Mouse (Mus musculus): ENCODE results near the gene Armc10. TPM values are rescaled to one million over a fixed set of nuclear protein-coding genes. Genes with fewer than 3 reads are reported as not detected.
"Not testable (repeated sequence)": the region's sequence is repeated elsewhere in the genome, so short reads cannot be mapped to it uniquely, and the experiment has no call there.

Gene Armc10
- polyA plus RNA-seq (2015; fragmentation: Nextera tagmentation; extraction: Ambion mirVana): 27.5 and 35.7 TPM in 2 replicates

GRCm38 (mm10) chr5:21645439-21646132 is at the start of gene Armc10, which contains the start of gene Fbxl13:
TSS of gene Armc10 (plus strand) at chr5:21645813.
TSS of gene Fbxl13 (minus strand) at chr5:21645634.
- Histone ChIP-seq H3K4me3 (peak within 1 kb of the TSS; percentile 80), H3K27ac (peak within 1 kb of the TSS; percentile 86), H3K4me1 (peaks cover 20% of the 10 kb centered on the region), H3K4me2 (peak within 1 kb of the TSS; percentile 75), H3K27me3 (peaks cover 4% of the 10 kb centered on the region; the same call in 1 of the 2 replicates), H3K9ac (peak within 1 kb of the TSS; percentile 69), H3K36me3 (peaks cover 24% of the 10 kb centered on the region), H3K9me3 (no peaks in the 10 kb centered on the region)
- peak; percentile 93 for ATAC-seq (ENCODE audit: insufficient number of reproducible peaks, low FRiP score, low TSS enrichment, low read depth)
- WGBS: 0% methylated on average over 39 of the region's 40 CpGs

GRCm38 (mm10) chr5:21599536-21599935 is 46.1 kb upstream of the Armc10 start:
- not testable (repeated sequence) for H3K36me3 ChIP-seq; H3K4me1 ChIP-seq; H3K27ac ChIP-seq; H3K4me3 ChIP-seq; H3K27me3 ChIP-seq; H3K4me2 ChIP-seq; H3K9me3 ChIP-seq; ATAC-seq (ENCODE audit: insufficient number of reproducible peaks, low FRiP score, low TSS enrichment, low read depth); H3K9ac ChIP-seq
- WGBS: 76% methylated on average over 2 of the region's 2 CpGs

GRCm38 (mm10) chr5:21599961-21600360 is 45.7 kb upstream of the Armc10 start:
- ATAC-seq (ENCODE audit: insufficient number of reproducible peaks, low FRiP score, low TSS enrichment, low read depth): no peak
- WGBS: 89% methylated on average over 4 of the region's 4 CpGs
- H3K9ac ChIP-seq: no peak overlapping the region
- H3K36me3 ChIP-seq: no peaks in the 10 kb centered on the region
- H3K4me2 ChIP-seq: no peak overlapping the region
- H3K9me3 ChIP-seq: no peaks in the 10 kb centered on the region
- no peak overlapping the region for H3K27ac ChIP-seq
- H3K27me3 ChIP-seq: no peaks in the 10 kb centered on the region
- no peaks in the 10 kb centered on the region for H3K4me1 ChIP-seq
- H3K4me3 ChIP-seq: no peak overlapping the region

GRCm38 (mm10) chr5:21605936-21606335 is 39.7 kb upstream of the Armc10 start:
- H3K36me3 ChIP-seq: no peaks in the 10 kb centered on the region
- H3K4me2 ChIP-seq: no peak overlapping the region
- no peak overlapping the region for H3K9ac ChIP-seq
- 75% methylated on average over 6 of the region's 6 CpGs for WGBS
- H3K9me3 ChIP-seq: no peaks in the 10 kb centered on the region
- H3K27me3 ChIP-seq: no peaks in the 10 kb centered on the region
- ATAC-seq (ENCODE audit: insufficient number of reproducible peaks, low FRiP score, low TSS enrichment, low read depth): no peak
- H3K4me1 ChIP-seq: peaks cover 11% of the 10 kb centered on the region; the same call in 1 of the 2 replicates
- H3K4me3 ChIP-seq: no peak overlapping the region
- no peak overlapping the region for H3K27ac ChIP-seq

GRCm38 (mm10) chr5:21608311-21609304 is 37.0 kb upstream of the Armc10 start:
- Histone ChIP-seq H3K4me1 (peaks cover 11% of the 10 kb centered on the region; the same call in 1 of the 2 replicates), H3K4me3 (no peak overlapping the region), H3K9me3 (no peaks in the 10 kb centered on the region), H3K9ac (no peak overlapping the region), H3K36me3 (no peaks in the 10 kb centered on the region), H3K27ac (peak overlapping the region; percentile 64), H3K27me3 (no peaks in the 10 kb centered on the region), H3K4me2 (no peak overlapping the region)
- 0 out of 2 replicates have a peak, but pooled peaks have one; percentile 23 for ATAC-seq (ENCODE audit: insufficient number of reproducible peaks, low FRiP score, low TSS enrichment, low read depth)
- WGBS: 48% methylated on average over 12 of the region's 12 CpGs

GRCm38 (mm10) chr5:21610996-21611395 is 34.6 kb upstream of the Armc10 start:
- no peak overlapping the region for H3K4me3 ChIP-seq
- peaks cover 11% of the 10 kb centered on the region; the same call in 1 of the 2 replicates for H3K4me1 ChIP-seq
- H3K4me2 ChIP-seq: no peak overlapping the region
- no peaks in the 10 kb centered on the region for H3K27me3 ChIP-seq
- no peaks in the 10 kb centered on the region for H3K36me3 ChIP-seq
- H3K9ac ChIP-seq: no peak overlapping the region
- no peaks in the 10 kb centered on the region for H3K9me3 ChIP-seq
- H3K27ac ChIP-seq: no peak overlapping the region
- no peak for ATAC-seq (ENCODE audit: insufficient number of reproducible peaks, low FRiP score, low TSS enrichment, low read depth)
- 63% methylated on average over 3 of the region's 3 CpGs for WGBS

- not testable (repeated sequence) for H3K36me3 ChIP-seq; H3K9me3 ChIP-seq; H3K27me3 ChIP-seq; H3K4me1 ChIP-seq; H3K9ac ChIP-seq; H3K4me3 ChIP-seq; H3K27ac ChIP-seq; H3K4me2 ChIP-seq; ATAC-seq (ENCODE audit: insufficient number of reproducible peaks, low FRiP score, low TSS enrichment, low read depth)
- WGBS: 96% methylated on average over 11 of the region's 11 CpGs
Observed at GRCm38 (mm10) chr5:21614299-21614698, 31.3 kb upstream of the Armc10 start.

GRCm38 (mm10) chr5:21616450-21617009 is 29.1 kb upstream of the Armc10 start:
- no peaks in the 10 kb centered on the region for H3K27me3 ChIP-seq
- no peak for ATAC-seq (ENCODE audit: insufficient number of reproducible peaks, low FRiP score, low TSS enrichment, low read depth)
- H3K4me2 ChIP-seq: no peak overlapping the region
- no peak overlapping the region for H3K9ac ChIP-seq
- no peak overlapping the region for H3K27ac ChIP-seq
- no peaks in the 10 kb centered on the region for H3K36me3 ChIP-seq
- 72% methylated on average over 3 of the region's 3 CpGs for WGBS
- H3K9me3 ChIP-seq: no peaks in the 10 kb centered on the region
- H3K4me1 ChIP-seq: no peaks in the 10 kb centered on the region
- no peak overlapping the region for H3K4me3 ChIP-seq

- no peaks in the 10 kb centered on the region for H3K27me3 ChIP-seq
- H3K4me2 ChIP-seq: no peak overlapping the region
- ATAC-seq (ENCODE audit: insufficient number of reproducible peaks, low FRiP score, low TSS enrichment, low read depth): no peak
- no peak overlapping the region for H3K4me3 ChIP-seq
- no peaks in the 10 kb centered on the region for H3K36me3 ChIP-seq
- H3K9ac ChIP-seq: no peak overlapping the region
- no peaks in the 10 kb centered on the region for H3K4me1 ChIP-seq
- no peak overlapping the region for H3K27ac ChIP-seq
- H3K9me3 ChIP-seq: no peaks in the 10 kb centered on the region
Observed at GRCm38 (mm10) chr5:21625916-21626315, 19.7 kb upstream of the Armc10 start.

- H3K36me3 ChIP-seq: no peaks in the 10 kb centered on the region
- H3K27me3 ChIP-seq: peaks cover 4% of the 10 kb centered on the region; the same call in 1 of the 2 replicates
- H3K27ac ChIP-seq: no peak overlapping the region
- H3K4me3 ChIP-seq: no peak overlapping the region
- no peak overlapping the region for H3K4me2 ChIP-seq
- H3K4me1 ChIP-seq: peaks cover 13% of the 10 kb centered on the region
- no peak overlapping the region for H3K9ac ChIP-seq
- ATAC-seq (ENCODE audit: insufficient number of reproducible peaks, low FRiP score, low TSS enrichment, low read depth): no peak
- WGBS: 8% methylated on average over 1 of the region's 1 CpGs
- H3K9me3 ChIP-seq: no peaks in the 10 kb centered on the region
Observed at GRCm38 (mm10) chr5:21640961-21641360, 4.7 kb upstream of the Armc10 start.

GRCm38 (mm10) chr5:21643606-21644005 is 2.0 kb upstream of the Armc10 start:
- peaks cover 5% of the 10 kb centered on the region for H3K36me3 ChIP-seq
- no peaks in the 10 kb centered on the region for H3K9me3 ChIP-seq
- no peak overlapping the region for H3K4me3 ChIP-seq
- peaks cover 25% of the 10 kb centered on the region for H3K4me1 ChIP-seq
- H3K4me2 ChIP-seq: no peak overlapping the region
- peaks cover 4% of the 10 kb centered on the region; the same call in 1 of the 2 replicates for H3K27me3 ChIP-seq
- no peak overlapping the region for H3K9ac ChIP-seq
- 17% methylated on average over 1 of the region's 1 CpGs for WGBS
- H3K27ac ChIP-seq: no peak overlapping the region
- ATAC-seq (ENCODE audit: insufficient number of reproducible peaks, low FRiP score, low TSS enrichment, low read depth): no peak

Data from limb, embryonic 15.5 days (tissue).